Mouse (Mus musculus) layer of hippocampus, postnatal 10 days (tissue): Measurements from ENCODE around the gene Sub1. TPM values are rescaled to one million over a fixed set of nuclear protein-coding genes. Genes with fewer than 3 reads are reported as not detected.
A peak's percentile ranks its signal among the peaks of the same experiment; 100 is the strongest.

Experiments
- DNase-seq, 2 experiments: peaks; one replicate each; pipeline ENCODE4 v3.0.0; 2021; ENCODE audit warnings: low spot score in 2 of 2
- long read RNA-seq: library from polyadenylated mRNA; stranded (forward); transcript quantifications from one replicate; pipeline ENCODE4 v2.0.0, GENCODE M21; 2023
- total RNA-seq, 2 experiments: library from RNA; stranded (reverse); gene quantifications; 2 replicates each; pipeline ENCODE4 v1.2.3; 2021

Gene Sub1
- 100 to 1,000 TPM; 338 to 348 TPM for total RNA-seq
- long read RNA-seq, transcript Sub1-201 (5 exons, 3,372 nt) = major isoform, 443 of 486 reads
- long read RNA-seq, partial matches to known transcripts = 30 of 486 reads
- long read RNA-seq, other reads (novel, unspliced or antisense) = 13 of 486 reads

DNA sequence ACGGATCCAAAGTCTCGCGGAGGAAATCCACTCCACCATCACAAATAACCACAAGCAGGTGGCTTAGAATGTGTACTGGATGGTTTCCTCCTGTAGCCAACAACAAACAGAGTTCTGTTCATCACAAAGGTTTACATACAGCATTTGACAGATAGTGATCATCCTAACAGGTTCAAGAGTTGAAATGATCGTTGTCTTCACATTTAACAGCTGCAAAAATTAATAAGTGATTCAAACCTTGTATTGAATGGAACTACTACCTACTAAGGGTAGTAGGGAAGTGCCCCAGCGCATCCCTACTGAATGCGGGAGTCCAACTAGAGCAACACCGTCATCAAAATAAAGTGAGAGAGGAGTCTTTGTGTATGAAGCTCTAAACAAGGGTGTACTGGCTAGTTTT lies at the start of gene Sub1:
Sub1 (minus strand) TSS at position 101 of the 400 bp plus-strand sequence.
- no peak for DNase-seq

DNA sequence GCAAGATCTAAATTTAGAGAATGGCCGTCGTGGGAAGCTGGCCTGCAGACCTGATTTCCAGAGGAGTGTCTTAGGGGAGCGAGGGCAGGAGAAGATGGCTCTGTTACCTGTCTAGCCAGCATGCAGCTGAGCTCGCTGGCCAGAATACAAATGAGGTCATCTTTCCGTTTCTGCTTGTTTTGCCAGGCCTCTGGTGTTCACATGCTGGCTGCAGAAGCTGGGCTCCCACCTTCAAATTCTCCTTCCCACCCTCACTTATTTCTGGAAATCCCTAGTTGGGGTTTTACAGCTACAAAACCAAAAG lies 43.6 kb upstream of the Sub1 start:
- DNase-seq = no peak

DNA sequence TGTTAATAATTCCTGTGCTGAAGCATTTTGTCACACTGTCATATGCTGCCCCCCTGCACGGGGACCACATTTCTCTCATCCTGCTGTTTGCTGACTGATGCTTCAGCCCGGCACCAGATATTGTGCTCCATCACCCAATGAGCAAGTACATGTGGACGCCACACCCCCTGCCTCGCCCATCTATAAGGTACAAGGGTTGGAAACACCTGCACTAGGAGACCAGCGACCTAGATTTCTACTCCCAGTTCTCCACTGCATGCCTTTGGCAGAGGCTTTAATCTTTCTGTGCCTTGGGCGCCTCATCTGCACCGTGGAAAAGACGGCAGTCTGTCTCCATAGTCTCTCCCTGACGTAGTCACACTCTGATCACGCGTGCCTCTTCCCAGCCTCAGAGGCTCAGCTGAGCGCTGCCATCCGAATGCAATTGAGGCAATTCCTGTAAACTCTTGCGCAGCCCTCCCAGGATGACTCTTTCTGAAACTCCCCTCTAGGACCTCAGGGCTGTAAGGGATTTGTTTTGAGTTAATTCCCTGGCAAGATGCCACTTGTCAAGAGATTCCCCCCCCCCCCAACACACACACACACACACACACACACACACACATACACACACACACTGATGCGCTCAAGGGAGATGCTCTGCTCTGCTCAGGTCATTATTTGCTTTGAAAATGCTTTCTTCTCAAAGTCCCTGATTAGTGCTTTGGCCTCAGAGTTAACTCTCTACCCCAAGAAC lies 43.1 kb upstream of the Sub1 start:
- peak in 1 of 2 experiments; percentile 32 for DNase-seq

DNA sequence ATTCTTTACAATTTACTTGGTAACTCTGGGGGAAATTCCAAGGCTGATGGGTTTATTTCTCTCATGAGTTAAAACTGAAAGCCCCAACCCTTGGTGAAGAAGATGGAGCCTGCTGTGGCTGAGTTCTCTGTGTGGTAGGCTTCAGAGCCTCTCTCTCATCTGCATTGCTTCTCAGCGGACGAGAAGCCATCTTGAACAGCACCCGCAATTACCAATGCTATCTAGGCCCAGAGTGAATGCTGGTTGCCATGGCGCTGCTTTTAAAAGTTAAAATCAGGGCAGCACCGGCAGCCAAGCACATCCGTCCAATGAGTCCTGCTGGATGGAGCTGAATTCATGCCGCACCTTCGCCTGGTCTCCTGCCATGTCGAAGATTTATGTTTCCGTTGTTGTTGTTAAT lies 42.5 kb upstream of the Sub1 start:
- no peak for DNase-seq

DNA sequence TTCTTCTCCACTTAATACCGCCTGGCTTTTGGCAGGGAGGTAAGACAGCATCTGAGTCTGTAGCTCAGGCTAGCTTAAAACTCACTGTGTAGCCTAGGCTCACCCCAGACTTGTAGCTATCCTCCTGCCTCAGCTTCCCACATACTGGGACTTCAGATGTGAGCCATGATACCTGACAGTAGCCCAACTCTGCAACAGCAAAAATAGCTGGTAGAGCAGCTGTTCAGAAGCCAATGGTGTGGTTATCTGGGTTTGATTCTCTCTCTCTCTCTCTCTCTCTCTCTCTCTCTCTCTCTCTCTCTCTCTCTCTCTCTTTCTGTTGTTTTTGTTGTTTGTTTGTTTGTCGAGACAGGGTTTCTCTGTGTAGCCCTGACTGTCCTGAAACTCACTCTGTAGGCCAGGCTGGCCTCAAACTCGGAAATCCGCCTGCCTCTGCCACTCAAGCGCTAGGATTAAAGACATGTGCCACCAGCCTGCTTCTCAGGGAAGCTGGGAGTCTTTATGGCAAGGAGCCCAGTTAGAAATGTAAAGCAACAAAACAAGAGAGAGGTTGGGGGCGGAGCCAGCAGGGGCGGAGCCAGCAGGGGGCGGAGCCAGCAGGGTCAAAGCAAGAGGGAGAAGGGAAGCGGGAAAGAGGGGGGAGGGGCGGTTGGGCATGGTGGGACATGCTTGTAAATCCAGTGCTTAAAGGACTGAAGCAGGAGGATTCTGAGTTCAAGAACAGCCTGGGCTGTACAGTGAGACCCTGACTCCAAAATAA lies 41.3 kb upstream of the Sub1 start:
- DNase-seq = no peak

DNA sequence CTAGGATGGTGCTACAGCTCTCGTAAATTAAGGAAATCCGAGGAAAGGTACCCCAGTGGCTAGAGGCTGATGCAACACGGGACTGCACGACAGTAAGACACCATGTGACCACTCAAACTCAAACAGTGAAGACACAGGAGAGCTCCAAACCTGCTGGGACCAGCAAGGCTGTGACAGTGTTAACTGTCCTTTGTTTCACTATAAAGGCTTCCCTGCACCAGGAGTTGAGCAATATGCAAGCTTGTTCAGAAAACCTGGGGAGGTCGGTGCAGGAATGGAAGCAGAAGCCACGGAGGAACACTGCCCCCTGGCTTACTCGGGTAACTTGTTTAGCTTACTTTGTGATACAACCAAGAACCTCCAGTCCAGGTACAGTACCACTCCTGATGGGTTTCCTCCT lies 40.4 kb upstream of the Sub1 start:
- DNase-seq = no peak

DNA sequence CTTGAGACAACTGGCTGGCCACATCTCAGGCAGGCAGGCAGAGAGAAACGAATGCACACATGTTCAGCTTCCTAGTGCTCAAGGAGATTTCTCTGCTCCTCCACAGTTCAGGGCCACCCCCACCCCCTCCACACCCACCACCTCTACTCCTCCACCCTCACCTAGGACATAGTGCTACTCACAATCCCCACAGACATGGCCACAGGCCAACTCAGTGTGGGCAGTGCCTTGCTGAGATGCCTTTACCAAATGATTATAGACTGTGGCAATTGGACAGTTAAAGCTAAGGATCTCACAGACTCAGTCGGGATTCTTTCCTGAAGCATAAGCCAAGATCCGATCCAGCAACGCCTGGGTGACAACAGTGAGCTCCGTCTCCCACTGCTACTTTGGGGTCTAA lies 39.9 kb upstream of the Sub1 start:
- DNase-seq = no peak

DNA sequence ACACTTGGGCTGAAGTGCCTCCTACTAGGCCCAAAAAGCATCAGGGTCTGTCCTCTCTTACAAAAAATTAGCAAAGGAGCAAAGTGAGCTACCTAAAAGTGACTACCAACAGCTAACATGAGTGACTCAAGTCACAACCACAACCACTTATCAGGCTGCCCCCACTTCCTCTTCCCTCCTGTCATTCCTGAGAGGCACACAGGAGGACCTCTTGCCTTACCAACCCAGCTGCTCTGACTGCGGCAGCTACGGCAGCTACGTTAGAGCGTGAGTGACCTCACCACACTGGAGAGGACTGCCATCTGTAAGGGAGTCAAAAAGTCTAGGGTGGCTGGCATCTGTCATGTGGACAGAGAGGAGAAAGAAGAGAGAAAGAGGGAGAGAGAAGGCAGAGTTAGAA lies 37.5 kb upstream of the Sub1 start:
- DNase-seq = no peak

DNA sequence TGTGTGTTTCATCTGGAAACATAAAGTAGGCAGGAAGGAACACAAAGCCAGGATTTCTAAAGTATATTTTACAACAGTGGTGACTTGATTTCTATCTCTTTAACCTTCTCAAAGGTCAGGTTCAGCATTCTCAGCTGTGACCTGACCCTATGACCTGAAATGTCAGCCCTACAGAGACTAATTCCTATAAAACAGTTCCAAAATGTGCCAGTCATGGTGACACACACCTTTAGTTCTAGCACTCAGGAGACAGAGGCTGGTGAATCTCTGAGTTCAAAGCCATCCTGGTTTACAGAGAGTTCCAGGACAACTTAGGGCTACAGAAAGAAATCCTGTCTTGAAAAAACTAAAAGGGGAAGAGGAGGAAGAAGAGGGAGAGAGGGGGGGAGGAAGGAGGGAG lies 36.4 kb upstream of the Sub1 start:
- DNase-seq = no peak

DNA sequence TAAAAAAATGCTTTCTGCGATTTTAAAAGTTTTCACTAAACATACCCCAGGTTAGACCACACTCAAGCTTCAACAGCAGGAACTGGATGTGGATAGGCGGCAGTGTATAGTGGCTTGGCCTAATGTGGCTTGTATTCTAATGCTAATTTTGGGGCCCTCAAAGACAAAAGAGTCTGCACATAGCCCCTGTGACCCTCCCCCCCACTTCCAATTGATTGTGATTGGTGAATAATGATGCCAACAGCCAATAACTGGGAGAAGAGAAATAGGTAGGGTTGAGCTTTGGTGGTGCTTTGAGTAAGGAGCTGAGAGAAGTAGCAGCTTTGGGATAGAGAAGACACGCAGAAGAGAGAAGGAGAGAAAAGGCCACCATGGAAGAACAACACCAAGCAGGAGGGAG lies 35.7 kb upstream of the Sub1 start:
- no peak for DNase-seq

DNA sequence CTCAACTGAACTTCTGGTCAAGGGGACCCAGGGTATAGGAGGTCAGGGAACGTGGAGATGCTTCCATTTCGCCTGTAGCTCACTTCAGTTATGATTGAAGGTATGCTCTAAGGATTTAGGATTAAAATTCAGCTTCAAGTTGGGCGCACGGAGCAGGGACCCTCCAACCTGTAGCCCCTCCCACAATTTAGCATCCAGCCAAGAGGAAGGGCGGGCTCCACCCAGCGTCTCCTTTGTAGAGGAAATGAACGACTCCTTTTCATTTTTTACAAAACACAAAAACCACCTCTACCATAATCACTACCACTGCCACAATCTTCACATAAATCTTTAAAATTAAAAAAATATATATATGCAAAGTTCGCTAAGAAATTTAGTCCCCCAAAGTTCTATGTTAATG lies 35.1 kb upstream of the Sub1 start:
- no peak for DNase-seq

DNA sequence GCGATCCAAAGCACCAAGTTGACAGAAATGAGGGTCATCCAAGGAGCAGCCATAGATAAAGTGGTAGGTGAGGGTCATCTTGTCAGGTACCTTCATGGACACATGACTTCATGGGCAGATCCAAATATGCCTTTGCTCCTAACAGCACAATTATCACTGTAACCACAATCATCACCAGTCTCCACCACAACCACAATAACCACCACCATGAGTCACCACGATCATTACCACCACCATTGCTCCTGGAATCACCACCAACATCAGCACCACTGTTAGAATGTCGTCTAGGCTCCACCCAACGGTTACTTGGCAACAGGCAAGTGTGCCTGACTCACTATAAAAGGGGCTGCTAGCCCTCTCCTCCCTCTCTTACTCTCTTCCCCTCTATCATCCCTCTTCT lies 33.4 kb upstream of the Sub1 start:
- DNase-seq = no peak

DNA sequence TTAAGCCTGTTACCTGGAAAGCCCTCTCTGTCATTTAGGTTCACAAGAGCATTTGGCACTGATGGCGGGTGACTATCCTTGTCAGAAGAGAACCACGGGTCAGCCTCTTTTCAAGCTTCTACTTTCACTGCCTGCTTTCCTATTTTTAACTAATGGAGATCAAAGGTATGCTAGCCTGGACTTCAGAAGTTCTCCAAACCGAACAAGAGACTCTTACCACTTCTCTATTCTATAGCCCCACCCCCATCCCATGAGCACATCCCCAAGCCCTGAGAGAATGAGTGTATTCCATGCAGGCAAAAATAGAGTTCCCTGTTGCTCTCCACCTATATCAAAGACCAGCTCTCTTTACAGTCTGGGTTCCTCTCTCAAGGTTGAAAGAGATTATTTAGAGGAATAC lies 31.0 kb upstream of the Sub1 start:
- no peak for DNase-seq

DNA sequence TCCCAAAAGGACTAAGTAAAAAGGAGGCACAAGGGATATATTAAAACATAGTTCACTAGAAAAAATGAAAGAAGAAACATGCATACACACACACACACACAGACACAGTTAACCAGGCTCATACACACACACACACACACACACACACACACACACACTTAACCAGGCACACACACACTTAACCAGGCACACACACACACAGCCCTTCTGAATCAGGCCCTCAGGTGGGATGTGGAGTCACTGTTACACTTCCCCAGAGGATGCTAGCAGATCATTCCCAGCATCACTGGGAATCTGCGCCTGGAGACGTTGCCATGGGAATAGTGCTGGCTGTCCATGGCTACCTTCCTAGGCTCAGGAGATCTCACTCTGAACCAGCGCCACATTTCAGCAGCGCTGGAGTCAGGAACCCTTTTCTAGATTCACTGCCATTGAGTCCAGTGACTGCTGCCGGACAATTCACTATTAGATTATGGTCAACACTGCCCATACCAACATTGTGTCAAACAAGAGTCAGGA lies 30.2 kb upstream of the Sub1 start:
- DNase-seq = no peak

DNA sequence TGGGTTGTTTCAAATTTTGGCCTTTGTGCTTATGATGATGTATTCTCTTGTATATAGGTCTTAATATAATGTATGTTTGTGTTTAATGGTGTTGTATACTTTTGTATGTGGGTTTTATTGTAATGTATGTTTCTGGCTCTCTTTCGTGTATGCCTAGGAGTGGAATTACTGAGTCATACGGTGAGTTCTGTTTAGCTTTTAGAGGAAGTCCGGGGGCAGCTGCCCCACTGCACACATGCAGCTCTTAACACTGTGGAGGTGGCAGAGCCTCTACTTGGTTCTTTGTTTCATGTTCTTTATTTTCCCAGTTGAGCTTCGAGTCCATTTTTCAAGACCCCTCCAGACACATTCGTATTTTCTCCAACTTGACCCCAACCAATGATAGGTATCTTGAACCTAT lies 29.2 kb upstream of the Sub1 start:
- no peak for DNase-seq

DNA sequence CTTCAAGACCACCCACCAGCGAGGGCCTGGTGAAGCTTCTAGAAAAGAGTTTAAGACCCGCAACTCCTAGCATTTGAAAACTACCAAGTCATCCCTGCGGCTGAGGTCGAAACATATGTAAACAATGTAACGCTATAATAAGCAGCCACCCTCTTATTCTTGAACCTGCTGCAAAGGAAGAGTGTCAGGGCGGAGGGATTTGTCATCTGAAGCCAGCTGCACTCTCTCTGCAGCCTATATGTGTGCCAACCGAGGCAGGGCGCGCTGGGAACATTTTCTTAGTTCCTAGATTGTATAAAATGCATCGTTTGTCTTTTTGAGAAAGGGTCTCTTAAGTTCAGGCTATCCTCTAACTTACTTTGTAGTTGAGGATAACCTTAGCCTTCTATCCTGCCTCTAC lies 28.6 kb upstream of the Sub1 start:
- no peak for DNase-seq

DNA sequence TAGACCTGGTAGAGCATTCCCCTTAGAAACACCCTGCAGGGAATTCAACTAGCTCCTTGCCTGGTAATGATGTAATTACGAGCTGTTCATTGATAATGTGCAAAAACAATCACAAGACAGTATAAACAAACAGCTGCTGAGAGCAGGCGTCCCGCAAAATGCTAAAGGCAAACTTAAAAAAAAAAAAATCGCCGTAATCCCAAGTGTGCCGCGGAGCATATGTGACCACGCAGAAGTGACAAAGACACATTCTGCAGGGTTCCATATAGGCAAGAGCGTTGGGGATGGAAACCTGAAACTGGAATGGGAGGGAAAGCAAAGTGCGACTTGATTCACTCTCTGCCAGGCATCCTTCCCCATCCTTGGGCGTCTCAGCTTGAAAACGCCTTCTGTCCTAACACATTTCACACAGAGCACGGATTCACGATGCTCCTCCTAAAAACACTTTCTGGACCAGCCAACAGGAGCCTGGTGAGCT lies 28.0 kb upstream of the Sub1 start:
- no peak for DNase-seq

DNA sequence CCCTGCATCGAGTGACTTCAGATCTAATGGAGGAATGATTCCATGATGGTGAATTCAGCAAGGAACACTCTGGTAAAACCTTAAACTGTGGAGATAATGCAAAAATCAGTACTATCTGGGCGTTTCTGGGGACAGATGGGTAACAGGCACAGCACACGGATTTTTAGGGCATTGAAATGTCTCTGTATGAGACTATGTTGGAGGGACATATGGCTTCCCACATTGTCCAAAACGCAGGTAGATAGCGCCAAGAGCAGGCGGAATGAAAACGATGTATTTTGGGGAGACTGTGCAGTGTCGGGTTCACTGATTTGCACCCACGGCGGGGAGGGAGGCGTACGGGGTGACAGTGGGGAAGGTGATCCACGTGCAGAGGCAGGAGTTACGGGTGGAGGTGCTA lies 22.7 kb upstream of the Sub1 start:
- no peak for DNase-seq

DNA sequence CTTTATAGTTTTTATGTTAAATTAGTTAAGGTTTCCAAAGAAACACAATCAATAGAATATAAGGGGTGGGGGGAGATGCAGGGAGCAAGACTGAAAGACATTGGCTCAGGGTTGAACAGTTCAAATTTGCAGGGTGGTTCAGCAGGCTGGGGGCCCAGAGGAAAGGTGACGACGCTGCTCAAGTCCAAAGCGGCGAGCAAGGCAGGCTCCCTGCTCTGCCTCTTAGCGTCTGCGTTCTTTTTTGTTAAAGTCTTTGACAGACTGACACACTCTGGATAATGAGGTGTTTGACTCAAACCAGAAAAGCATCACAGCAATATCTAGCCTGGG lies 21.6 kb upstream of the Sub1 start:
- no peak for DNase-seq

DNA sequence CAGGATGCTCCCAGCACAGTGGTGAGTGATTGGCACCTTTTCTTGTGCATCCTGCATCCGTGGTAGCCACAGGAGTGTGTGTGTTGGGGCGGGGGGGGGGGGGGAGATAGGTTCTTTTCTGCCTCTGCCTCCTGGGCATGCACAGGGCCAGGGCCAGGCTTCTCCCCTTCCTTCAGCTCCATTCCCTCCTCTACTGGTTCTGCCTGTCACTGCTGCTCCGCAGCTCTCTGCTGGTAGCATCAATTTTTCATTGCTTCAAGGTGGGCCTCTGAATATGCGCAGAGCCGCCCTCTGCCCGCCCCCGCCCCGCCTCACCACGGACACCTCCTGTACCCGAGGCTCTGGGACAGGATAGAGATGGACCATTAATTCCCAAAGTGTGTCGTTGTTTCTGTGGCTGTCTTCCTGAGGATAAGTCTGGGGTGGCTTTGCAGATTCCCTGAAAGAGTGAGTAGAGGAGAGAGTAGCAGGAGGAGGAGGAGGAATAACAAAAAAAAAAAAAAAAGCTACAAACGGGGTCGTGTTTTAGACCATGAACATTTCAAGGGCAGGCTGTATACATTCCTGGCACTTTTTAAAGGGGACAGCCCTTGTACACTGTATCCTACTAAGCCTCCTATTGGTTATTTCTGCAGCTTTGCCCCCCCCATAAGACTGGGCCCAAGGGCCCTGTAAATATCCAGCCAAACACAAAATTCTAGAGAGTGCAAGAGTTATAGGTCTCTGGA lies 21.1 kb upstream of the Sub1 start:
- no peak for DNase-seq

DNA sequence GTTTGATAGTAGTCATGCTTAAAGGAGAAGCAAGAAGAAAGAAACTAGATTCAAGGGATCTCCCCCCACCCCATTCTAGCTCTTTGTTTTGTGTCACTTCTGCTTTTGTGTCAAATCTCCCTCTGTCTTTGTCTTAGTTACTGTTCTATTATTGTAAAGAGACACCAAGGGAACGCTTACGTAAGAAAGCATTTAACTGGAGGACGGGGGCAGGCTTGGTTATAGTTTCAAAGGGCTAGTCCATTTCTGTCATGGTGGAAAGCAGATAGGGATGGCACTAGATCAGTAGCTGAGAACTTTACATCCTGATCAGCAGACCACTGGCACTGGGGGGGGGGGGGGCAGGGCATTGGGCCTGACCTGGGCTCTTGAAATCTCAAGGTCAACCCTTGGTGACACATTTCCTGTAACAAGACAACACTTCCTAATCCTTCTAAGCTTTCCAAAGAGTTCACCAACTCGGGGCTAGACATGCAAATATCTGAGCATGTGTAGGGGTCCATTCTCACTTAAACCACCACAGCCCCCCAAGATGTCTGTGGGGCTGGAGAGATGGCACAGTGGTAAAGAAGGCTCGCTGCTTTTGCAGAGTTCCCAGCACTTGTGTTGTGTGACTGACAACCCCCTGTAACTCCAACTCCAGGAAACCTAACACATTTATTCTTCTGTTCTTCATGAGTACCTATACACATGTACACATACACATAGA lies 17.6 kb upstream of the Sub1 start:
- no peak for DNase-seq
